Mouse (Mus musculus) hematopoietic stem cell, adult 5-6 weeks (primary cell): ENCODE results near the gene Sec61b. TPM values are rescaled to one million over a fixed set of nuclear protein-coding genes. Genes with fewer than 3 reads are reported as not detected.

ENCODE experiments used
- ATAC-seq, 2 experiments: fragments of 125-278 bp in 1 of 2; replicated peaks in 1 of 2; 2 replicates each; pipeline ENCODE4 v1.8.0; 2016 to 2017; ENCODE audit warnings: inconsistent platforms in 2 of 2, mild to moderate bottlenecking in 2 of 2, moderate number of reproducible peaks in 2 of 2, low read depth in 1 of 2, moderate TSS enrichment in 1 of 2; ENCODE audit not compliant: low FRiP score in 2 of 2, poor library complexity in 2 of 2, severe bottlenecking in 2 of 2, insufficient read depth in 1 of 2, low TSS enrichment in 1 of 2
- total RNA-seq: library from RNA; stranded (forward); fragments of 172-1452, 232-1000 nt; gene quantifications from 2 replicates; pipeline ENCODE4 v1.2.3, GENCODE M21; 2017

Sec61b gene
- total RNA-seq, 1 experiment from 2014 or later = 93.9 TPM

DNA sequence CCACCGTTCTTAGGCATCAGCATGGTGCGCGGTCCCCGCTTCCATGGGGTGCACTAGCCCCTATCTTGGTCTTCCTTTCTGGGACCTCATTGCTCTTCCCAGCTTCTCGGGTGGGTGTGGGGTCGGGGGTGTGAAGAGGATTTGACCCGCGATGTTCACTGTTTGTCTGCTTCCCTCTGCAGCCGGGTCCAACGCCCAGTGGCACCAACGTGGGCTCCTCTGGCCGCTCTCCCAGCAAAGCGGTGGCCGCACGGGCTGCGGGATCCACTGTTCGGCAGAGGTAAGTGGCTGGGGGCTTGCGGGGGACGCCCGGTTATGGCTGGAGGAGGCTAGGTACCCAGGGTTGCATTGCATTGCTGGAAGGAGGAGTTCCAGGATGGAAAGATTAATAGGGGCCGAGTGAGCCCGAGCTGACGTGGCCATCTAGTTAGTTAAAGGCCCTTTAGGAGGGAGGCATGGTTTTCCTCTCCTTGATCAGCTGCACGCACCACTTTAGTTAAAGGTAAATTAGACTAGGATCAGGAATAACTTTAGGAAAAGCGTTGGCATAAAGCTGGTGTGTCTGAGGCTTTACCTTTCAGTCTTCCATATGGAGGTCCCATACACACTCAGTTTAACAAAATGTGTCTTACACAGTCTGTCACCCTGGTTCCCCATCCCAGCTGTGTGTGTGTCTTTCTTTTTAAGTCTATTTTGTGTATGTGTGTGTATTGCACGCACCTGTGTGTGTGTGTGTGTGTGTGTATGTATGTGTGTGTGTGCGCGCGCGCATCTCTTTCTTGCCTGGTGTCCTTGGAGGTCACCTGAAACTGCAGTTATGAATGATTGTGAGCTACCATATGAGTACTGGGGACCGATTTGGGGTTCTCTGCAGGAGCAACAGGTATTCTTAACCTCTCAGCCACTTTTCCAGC is 529 bp downstream of the Sec61b start:
- ATAC-seq = peak in 1 of 2 experiments; percentile 5; a peak in 1 of 4 replicates

DNA sequence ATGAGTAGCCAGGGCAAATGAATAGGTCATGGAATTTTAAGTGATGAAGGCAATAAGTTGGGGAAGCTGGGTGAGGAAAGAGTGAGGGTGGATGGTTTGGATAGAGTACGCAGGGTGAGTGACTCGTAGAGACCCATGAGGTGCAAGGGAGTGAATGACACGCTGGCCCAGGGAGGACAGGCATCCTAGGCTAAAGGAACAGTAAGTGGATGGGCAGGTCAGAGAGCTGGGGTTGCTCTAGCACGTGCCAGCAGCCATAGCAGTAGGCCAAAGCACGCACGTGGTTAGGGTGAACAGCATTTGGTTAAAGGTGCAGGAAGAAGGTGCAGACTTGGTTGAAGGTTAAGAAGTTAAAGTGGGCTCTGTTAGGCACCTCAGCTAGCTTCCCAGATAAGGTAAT is 3.1 kb downstream of the Sec61b start:
- no peak for ATAC-seq

DNA sequence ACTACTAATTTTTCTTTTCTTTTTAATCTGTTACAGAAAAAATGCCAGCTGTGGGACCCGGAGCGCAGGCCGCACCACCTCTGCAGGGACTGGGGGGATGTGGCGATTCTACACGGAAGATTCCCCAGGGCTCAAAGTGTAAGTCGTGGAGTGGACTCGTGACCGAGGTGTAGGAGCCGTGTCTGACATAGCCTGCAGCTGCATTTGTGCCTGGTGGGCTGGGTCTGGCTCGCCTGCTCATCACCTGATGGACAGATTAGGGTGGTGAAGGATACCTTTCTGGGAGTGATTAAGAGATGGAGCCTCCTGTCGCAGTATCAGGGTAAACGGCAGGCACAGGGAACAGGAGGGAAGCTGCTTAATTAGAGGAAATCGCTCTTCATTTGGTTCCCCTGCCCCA is 5.6 kb downstream of the Sec61b start:
- ATAC-seq = no peak

DNA sequence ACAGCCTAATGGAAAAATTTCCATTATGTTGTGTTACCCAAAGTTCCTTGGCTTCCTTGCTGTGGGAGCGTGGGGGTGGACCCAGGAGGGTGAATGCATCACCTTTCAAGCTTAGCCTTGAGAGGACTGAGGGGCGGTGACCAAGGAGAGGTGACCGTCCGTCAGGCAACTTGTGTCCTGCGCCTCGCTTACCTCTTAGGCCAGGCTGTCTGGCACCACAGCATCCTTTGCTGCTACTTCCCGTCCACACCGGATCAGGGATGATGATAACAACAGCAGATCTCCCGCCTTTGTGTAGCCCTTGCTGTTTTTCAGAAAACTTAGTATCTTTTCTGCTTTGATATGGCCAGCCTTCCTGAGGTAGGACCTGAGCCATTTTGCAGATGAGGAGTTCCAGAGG is 6.1 kb downstream of the Sec61b start:
- ATAC-seq = no peak

DNA sequence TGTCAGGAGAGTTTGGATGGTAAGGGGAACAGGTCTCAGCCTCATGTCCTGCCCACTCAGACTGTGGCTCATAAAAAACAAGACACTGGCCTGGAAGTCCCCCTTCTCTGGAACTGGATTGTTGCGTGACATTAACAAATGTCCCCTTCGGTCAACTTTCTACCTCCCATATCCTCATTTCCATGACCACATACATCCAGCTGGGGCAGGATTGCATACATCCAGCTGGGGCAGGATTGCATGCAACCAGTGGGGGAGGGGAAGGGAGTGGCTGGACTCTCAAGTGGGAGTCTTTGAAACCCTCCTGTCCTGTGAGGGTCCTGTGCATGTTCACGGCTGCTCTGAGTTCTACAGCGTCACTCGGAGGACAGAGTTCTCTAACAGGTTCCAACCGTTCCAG is 16.8 kb downstream of the Sec61b start:
- no peak for ATAC-seq

DNA sequence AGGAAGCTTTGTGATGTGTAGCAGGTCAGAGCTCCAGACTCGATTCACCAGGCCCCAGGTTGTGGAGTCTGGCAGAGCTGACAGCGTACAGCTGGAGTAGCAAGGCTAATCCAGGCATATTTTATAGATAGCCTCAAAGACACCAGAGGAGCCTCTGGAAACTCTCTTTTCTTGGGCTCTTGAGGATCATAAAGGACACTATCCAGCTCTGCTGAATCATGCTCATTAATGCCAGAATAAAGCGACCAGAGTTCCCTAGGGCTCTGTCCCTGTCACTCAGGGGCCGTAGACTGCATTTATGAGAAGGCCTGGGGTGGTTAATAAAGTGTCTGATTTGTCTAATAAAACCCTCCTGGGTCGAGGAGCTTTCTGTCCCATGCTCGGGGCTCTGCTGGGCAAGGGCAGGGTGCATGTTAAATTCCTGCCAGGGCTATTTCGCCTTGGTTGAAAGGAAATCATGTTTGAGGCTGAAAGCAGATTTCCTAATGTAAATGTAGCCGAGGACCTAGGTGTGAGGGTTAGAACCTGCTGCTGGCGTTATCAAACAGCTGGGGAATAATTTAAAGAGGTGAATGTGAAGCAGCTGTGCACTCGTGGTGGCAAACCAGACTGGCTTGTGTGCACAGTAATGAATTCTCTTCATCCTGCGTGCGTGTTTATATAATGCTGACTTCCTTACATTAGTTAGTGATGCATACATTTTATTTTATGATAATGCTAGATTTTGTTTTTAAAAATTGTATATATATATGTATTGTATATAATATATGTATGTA is 18.0 kb downstream of the Sec61b start:
- no peak for ATAC-seq

DNA sequence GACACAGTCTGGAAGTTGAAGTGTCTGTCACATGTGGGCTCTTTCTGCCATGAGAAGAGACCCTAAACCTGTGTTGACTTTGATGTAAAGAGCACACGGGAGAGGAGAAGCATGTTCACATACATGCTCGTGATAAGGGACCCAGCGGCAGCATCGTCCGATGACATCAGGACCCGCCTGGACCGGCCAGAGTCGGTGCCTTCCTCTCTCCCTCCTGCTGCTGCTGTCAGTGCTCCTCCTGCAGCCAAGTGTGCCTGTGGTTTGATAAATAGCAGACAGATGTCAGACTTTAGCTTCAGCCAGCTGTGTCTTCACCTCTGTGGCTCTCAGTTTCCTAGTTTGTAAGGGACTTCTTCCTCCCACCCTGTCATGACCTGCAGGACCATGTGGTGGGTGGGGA is 19.0 kb downstream of the Sec61b start:
- no peak for ATAC-seq

DNA sequence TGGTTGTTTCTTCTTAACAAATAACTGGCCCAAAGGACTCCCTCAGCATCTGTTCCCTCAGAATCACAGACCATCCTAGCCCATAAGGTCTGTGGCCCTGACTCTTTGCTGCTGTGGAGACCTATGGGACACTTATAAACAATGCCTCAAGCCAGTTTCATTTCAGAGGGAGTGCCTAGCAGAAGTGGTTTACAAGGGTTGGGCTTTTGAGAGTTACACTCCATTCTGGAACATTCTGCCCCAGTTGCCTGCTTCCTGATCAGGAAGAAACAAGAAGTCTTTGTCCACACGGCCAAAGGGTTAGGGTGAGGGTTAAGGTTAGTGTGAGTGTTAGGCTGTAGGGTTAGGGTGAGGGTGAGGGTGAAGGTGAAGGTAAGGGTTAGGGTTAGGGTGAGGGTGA is 19.7 kb downstream of the Sec61b start:
- no peak for ATAC-seq

GRCm38 (mm10) chr4:47494686-47495085 is 20.2 kb downstream of the Sec61b start:
- ATAC-seq = no peak

DNA sequence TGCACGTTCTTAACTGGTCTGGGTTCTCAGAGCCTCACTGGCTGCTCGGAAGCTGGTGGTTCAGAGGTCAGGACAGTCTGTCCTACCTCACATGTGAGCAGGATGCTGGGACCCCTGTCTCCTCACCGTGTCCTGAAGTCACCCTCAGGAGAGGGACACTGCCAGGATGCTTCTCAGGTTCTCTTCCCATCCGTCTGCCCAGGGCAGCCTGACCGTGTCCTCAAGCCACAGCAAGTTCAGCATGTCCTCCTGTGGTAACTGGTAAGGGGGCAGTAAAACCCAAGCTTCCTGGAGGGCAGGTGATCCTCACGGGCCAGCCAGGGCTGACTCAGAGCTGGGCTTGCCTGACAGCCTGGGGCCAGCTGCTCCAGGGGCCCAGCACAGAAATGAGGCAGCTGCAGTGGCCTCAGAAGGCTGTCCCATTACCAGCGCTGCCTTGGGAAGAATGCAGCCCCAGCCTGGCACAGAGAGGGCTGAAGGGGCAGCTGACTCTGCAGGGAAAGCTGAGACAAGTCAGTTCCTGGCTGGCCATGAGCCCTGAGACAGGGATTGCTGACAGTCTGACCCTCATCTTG is 23.4 kb downstream of the Sec61b start:
- ATAC-seq = no peak

GRCm38 (mm10) chr4:47499121-47499545 is 24.7 kb downstream of the Sec61b start:
- ATAC-seq = no peak

DNA sequence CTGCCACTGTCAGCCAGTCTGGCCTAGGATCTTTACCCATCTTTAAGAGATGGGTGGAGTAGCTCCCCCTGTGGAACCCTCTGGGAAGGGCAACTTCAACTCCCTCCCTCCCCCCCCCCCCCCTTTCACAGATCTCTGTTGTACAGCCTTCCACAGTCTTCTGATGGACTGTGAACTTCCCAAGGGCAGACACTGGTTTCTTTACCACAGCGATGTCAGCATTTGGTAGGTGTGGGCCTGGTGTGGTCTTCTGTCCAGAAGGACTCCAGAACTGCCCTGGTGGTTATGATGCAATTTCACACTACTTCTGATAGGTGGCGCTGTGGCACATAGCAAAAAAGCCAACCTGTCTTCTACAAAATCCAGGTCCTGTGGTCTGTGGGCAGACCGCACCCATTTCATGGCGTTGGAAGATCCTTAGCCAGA is 28.1 kb downstream of the Sec61b start:
- peak; percentile 57 to 80 for ATAC-seq

DNA sequence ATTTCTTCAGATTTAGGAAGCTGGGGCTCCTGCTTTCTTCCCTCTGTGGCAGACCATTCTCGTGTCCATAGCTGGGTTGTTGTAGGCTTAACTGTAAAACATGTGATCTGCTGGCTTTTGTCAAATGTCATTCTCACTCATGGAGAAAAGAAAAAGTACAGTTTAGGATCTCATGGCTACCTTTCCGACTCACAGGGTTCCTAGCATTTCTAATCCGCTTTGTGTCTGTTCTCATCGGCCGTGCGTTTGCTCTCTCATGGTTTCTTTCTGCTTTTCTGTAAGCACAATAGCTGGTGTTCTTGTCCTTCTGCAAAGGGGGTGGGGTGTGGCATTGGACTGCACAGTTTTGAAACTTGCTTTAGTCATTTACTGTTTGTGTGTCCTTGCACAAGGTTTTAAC is 28.6 kb downstream of the Sec61b start:
- ATAC-seq = no peak

DNA sequence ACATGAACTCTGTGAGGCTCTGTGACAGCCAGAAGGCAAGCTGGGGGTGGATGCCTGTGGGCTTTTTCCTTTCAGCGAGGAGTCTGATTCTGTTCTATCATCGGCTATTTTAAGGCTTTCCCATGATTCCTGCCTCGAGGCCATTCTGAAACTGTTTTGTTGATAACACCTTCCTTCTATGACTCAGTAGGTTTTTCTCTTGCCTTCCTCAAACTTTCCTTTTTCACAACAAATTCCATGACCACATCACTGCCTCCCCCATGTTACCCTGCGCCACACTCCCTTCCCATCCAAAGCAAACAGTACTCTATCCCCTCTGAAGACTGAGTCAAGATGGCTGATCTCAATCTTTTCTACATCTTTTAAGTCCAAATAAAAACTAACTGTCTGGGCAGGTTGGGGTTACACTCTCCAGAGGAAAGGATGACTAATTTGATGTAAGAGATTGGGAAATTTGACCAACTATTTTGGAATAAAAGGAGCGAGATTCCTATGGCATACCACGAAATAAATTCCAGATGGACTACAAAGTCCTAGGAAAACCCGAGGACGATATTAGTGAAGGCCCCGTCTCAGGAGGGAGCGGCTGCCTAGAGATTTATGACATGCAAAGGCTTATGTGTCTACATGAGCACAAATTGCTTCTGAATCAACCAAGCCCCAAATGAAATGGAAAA is 30.5 kb downstream of the Sec61b start:
- no peak for ATAC-seq

- no peak for ATAC-seq
Observed at GRCm38 (mm10) chr4:47518551-47519181, 44.2 kb downstream of the Sec61b start.

GRCm38 (mm10) chr4:47520076-47520475 is 45.6 kb downstream of the Sec61b start:
- no peak for ATAC-seq
